Mouse (Mus musculus): ENCODE data around the gene Ttyh2. TPM values are rescaled to one million over a fixed set of nuclear protein-coding genes. Genes with fewer than 3 reads are reported as not detected.
A peak's percentile ranks its signal among the peaks of the same experiment; 100 is the strongest.

The Ttyh2 gene
- total RNA-seq, 2 experiments from 2014 or later, result 20.8 to 31.0 TPM

DNA sequence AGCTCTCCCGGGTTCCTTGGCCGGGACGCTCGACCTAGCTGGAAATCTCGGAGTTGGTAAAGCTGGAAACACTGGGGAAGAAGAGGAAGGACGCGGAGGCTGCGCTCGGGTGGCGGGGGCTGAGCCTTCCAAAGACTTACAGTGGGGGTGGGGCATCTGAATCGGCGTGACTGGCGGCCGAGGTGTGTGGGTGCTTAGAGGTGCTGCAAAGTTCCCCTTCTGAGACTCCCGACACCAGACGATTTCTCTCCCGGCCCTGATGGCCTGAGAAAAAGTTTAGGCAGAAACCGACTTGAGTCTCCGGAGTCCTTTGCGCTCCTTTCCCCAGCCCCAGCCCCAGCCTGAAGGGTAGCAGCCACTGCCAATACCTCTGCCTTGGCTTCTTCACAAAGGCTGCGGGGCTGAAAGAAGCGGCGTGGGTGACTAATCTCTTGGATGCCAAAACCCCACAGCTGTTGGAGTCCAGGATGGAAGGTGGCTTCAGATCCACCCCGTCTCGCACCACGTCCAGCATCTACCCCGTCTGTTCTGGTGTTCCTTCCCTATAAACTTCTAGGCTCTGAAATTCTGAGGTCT lies 683 bp downstream of the Ttyh2 start:
- peak; percentile 28 to 40 for DNase-seq (ENCODE audit: low spot score in 2 of 2)
- intact Hi-C loops (cut with DNase I), result loop anchor here (5.0 to 10.0 kb wide), 3 partner anchors 51 to 239 kb away; partner anchors contain the start of genes Btbd17, Dnaic2 and Gpr142

DNA sequence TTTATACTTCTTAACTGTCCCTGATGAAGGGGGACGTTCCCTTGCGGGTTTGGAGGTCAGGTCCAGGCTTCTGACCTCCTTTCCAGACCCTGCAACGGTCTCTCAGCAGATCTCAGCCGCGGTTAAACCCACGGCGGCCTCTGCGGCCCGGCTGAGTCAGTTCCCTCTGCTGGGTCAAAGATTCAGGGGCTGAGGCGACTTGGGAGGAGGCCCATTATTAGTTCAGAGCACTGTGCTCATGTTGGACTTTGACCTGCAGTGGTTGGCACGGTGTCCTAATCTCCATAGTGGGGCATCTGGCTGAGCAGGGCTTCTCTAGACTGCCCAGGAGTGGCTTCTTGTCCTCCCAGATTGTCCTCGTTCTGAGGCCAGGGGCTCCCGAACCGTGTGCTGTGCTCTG lies 1.2 kb downstream of the Ttyh2 start:
- intact Hi-C loops (cut with DNase I), result loop anchor here (5.0 to 10.0 kb wide), 3 partner anchors 51 to 238 kb away; partner anchors contain the start of genes Btbd17, Dnaic2 and Gpr142
- DNase-seq (ENCODE audit: low spot score in 2 of 2), result no peak

DNA sequence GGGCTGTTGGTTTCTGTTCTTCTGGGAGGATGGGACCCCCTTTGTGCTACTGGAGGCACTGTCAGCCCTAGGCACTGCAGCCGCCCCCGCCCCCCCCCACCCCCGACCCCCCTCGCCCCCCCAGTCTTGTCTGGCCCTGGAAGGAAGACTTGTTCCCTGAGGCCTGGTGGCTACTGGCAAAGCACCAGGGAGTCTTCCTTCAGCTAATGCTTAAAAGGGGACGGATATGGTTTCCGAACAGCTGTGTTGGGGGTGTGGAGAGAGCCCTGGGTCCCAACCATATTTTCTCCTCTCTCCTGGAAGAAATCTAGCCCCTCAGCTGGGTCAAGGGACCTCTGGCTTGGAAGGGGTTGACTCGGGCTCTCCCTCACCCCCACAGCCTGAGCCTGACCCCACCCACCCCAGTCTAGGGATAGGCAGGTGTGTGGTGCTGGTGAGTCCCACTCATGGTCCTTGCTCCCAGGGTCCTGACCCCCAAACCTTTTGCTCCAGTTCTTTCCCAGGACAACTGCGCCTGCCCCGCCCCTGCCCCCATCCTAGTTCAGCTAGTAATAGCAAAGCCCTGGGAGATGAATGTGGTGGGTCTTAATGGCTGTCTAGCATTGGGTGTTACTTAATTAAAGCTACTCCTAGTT lies 1.8 kb downstream of the Ttyh2 start:
- intact Hi-C loops (cut with DNase I), result loop anchor here (5.0 to 10.0 kb wide), 3 partner anchors 50 to 238 kb away; partner anchors contain the start of genes Btbd17, Dnaic2 and Gpr142
- DNase-seq (ENCODE audit: low spot score in 2 of 2), result no peak

GRCm38 (mm10) chr11:114679582-114679981 lies 4.4 kb downstream of the Ttyh2 start:
- intact Hi-C loops (cut with DNase I), result loop anchor here (5.0 to 10.0 kb wide), 3 partner anchors 48 to 235 kb away; partner anchors contain the start of genes Btbd17, Dnaic2 and Gpr142

DNA sequence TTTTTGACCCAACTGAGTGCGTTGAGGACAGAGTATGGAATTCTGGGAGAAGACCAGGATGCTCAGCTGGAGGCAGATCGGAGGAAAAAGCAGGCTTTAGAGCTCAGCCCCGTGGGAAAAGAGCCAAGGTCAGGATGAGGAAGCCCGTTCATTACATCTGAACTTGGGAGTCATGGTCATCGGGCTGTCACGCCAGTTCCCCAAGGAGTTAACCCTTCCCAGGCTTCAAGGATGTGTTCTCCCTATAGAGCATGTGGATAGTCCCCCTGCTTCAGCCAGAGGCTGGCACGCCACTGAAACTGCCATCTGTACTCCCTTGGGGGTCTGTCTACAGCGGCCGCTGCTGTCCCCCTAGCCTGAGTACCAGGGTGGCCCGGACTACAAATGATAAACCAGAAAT lies 5.1 kb downstream of the Ttyh2 start:
- no peak for DNase-seq (ENCODE audit: low spot score in 2 of 2)
- intact Hi-C loops (cut with DNase I), result no loop called here

More at GRCm38 (mm10) chr11:114679582-114679981, 4.4 kb downstream of the Ttyh2 start:
- no peak for DNase-seq (ENCODE audit: low spot score in 2 of 2)

GRCm38 (mm10) chr11:114681054-114681453 lies 5.8 kb downstream of the Ttyh2 start:
- DNase-seq (ENCODE audit: low spot score in 2 of 2), result no peak
- intact Hi-C loops (cut with DNase I), result no loop called here

DNA sequence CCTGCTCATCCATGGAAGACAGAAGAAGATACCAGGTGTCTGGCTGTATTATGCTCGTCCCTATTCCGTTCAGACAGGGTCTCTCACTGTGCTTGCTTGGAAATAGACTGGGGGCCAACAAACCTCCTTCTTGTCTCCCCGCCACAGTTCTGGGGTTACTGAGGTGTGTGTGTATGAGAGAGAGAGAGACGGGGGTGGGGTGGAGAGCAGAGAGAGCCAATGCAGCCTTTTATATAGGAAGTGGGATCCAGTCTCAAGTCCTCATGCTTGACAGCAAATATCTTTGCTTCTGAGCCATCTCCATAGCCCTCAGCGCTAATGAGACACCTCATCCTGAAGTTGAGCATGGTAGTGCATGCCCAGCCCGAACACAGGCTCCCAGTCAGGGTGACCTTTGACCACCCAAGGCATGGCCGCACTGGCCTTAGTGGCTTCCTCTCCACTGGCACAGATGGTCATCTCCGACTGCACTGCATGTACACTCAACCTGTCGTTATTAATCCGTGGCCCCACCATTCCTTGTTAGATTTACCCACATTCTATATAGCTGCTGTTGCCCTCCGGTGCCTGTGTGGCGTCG lies 7.2 kb downstream of the Ttyh2 start:
- DNase-seq (ENCODE audit: low spot score in 2 of 2), result no peak
- intact Hi-C loops (cut with DNase I), result no loop called here

DNA sequence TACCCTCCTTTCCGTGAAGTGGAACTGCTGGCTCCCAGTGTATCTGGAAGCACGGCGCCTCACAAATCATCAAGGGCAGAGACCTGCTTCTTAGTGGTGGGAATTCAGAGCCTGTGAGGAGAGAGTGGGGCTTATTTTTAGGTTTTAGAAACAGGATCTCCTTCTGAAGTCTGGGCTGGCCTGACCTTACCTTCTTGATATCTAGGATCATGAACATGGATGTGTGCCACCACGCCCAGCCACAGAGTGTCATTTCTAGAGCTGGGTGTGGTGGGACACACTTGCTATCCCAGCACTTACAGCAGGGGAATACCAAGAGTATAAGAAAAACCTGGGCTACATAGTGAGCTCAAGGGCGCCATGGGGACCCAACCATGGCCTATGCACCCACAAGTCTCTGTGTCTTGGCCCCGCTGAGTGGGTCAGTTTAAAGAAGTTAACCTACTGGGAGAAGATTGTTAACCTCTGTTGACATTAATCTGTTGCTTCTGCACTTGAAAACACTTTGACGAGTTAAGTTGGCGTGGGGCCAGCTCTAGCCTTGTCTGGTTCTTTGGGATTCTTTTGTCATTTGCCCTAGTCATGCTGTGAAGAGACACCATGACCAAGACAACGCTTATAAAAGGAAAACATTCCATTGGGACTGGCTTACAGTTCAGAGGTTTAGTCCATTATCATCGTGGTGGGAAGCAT lies 7.9 kb downstream of the Ttyh2 start:
- DNase-seq (ENCODE audit: low spot score in 2 of 2), result no peak

DNA sequence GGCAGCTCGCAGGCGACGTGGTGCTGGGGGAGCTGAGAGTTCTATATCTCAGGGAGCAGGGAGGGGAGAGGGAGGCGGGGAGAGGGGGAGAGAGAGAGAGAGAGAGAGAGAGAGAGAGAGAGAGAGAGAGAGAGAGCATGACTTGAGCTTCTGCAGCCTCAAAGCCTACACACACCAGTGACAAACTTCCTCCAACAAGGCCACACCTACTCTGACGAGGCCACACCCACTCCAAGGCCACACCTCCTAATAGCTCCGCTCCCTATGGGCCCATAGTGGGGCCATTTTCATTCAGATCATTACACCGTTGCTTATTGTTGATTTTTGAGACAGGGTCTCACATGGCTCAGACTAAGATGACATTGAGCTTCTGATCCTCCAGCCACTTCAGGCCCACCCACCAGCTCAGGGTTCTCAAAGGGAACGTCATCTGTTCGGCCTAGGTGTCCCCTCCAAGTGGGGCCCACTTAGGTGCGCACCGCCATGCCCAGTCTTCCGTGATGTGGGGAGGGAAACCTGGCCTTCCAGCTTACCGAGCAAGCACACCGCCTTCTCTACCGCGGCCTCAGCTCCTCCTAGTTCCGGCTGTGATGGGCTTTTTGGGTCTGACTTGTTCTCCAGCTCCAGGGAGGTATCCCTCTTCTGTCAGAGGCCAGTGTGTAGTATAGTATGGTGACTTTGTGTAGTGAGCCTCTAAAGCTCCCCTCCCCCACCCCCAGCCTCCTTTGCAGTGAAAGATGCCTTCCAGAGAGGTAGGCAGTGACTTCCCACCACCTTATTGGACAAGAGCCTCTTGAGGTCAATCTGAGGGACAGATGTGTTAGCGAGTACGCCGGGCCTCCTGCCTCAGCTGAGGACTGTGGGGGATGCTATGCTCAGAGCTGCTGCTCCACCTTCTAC lies 8.7 kb downstream of the Ttyh2 start:
- DNase-seq (ENCODE audit: low spot score in 2 of 2), result no peak
- intact Hi-C loops (cut with DNase I), result no loop called here

More for the DNA sequence above, 7.9 kb downstream of the Ttyh2 start:
- intact Hi-C loops (cut with DNase I), result no loop called here

GRCm38 (mm10) chr11:114684627-114685373 lies 9.6 kb downstream of the Ttyh2 start:
- intact Hi-C loops (cut with DNase I), result no loop called here
- no peak for DNase-seq (ENCODE audit: low spot score in 2 of 2)

- intact Hi-C loops (cut with DNase I), result no loop called here
- no peak for DNase-seq (ENCODE audit: low spot score in 2 of 2)
Measured at GRCm38 (mm10) chr11:114685526-114686040, 10.4 kb downstream of the Ttyh2 start.

GRCm38 (mm10) chr11:114686221-114686959 lies 11.2 kb downstream of the Ttyh2 start:
- intact Hi-C loops (cut with DNase I), result no loop called here
- DNase-seq (ENCODE audit: low spot score in 2 of 2), result no peak

DNA sequence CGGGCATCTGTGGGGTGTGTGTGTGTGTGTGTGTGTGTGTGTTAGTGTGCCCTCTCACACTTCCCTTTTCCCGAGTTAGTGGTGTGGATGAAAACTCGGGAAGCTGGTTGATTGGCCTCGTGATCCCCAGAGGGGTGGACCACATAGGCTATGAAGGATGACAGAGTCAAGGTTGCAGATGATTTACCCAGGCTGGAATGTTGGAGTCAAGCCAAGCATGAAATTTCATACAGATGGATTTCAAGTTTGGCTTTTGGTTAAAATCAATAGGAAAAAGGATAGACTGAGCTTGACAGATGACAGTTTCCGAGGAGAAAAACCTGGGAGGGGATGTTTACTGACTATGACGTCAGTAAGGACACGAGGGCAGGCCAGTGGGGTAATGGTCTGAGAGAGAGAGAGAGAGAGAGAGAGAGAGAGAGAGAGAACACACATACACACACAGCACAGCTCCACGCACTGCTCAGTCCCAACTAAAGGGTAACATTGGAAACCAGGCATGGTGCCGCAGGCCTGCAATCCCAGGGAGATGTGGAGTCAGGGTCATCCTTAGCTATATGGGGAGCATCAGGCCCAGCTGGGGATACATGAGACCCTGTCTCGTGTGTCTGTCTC lies 12.4 kb downstream of the Ttyh2 start:
- no peak for DNase-seq (ENCODE audit: low spot score in 2 of 2)
- intact Hi-C loops (cut with DNase I), result no loop called here

- DNase-seq (ENCODE audit: low spot score in 2 of 2), result no peak
- intact Hi-C loops (cut with DNase I), result no loop called here
Measured at GRCm38 (mm10) chr11:114688729-114689128, 13.5 kb downstream of the Ttyh2 start.

- no peak for DNase-seq (ENCODE audit: low spot score in 2 of 2)
- intact Hi-C loops (cut with DNase I), result no loop called here
Measured at GRCm38 (mm10) chr11:114690192-114690591, 15.0 kb downstream of the Ttyh2 start.

DNA sequence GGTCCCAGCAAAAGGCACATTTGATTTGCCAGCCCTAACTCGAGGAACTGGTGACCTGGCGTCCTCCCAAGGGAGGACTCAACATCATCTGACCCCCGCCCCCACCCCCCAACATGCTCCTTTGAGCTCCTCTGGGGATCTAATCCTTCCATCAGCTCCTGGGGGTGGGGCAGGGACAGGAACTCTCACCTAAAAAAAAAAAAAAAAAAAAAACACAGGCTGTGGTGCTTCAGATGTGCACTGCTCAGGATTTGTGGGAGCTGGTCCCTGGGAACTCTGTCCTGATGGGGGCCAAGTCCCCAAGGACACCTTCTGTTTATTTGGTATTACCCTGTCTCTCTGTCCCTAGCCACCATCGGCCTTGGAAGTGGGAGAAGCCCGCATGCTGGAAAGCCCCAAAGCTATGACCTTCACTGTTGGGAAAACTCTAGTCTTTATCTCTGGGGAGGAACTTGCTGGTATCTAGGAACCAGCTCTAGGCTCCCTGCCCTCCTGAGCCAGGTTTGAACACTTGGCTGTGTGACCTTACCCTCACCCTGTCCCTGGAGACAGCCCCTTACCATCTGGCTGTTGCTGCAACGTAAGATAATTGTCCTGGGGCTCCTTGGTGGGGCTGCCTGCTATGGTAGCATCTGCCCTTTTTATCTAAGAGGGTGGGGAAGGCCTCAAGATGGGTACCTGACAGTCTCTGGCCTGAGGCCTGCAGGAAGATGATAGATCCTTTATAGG lies 16.4 kb downstream of the Ttyh2 start:
- intact Hi-C loops (cut with DNase I), result no loop called here
- no peak for DNase-seq (ENCODE audit: low spot score in 2 of 2)

DNA sequence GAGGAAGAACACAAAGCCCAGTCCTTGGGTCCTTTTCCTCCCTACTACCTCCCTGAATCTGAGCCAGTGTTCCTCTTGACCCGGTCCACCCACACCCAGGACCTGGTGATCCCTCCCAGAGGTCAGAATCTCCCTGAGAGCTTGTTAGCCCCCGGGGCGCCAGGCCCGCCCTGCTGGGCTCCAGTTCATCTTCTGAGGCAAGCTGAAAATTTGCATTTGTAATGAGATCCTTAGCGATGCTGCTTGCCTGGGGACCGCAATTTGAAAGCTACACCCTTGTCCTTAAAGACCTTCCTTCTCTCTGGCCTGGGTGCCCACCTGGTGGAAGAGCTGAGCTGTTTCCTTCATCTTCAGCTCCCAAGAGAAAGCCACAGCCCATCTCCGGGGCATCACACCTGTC lies 17.4 kb downstream of the Ttyh2 start:
- intact Hi-C loops (cut with DNase I), result no loop called here
- DNase-seq (ENCODE audit: low spot score in 2 of 2), result no peak

Measured in left cerebral cortex, postnatal 36 days (tissue).